Mouse (Mus musculus) midbrain, embryonic 15.5 days (tissue): Measurements from ENCODE around the gene Dleu7. TPM values are rescaled to one million over a fixed set of nuclear protein-coding genes. Genes with fewer than 3 reads are reported as not detected.

Source experiments
- ATAC-seq: fragments of 200-750 bp; cut with Nextera tagmentation; replicated peaks from 2 replicates; pipeline ENCODE4 v1.8.0; 2017; ENCODE audit warnings: moderate TSS enrichment
- H3K27ac ChIP-seq: fragments of 300-500 bp; sonication (generic); 2 replicates; pipeline ENCODE4 v1.5.1; 2015; ENCODE audit warnings: mild to moderate bottlenecking, inconsistent platforms
- H3K27me3 ChIP-seq: fragments of 300-500 bp; sonication (generic); replicated peaks from 2 replicates; pipeline ENCODE4 v1.6.1; 2015; ENCODE audit warnings: inconsistent platforms
- H3K36me3 ChIP-seq: fragments of 300-500 bp; sonication (generic); replicated peaks from 2 replicates; pipeline ENCODE4 v1.6.1; 2015; ENCODE audit warnings: inconsistent platforms
- H3K4me1 ChIP-seq: fragments of 300-500 bp; sonication (generic); 2 replicates; pipeline ENCODE4 v1.6.1; 2015; ENCODE audit warnings: inconsistent platforms
- H3K4me2 ChIP-seq: fragments of 300-500 bp; sonication (generic); 2 replicates; pipeline ENCODE4 v1.6.1; 2015; ENCODE audit warnings: inconsistent platforms, mild to moderate bottlenecking, moderate library complexity
- H3K4me3 ChIP-seq: fragments of 300-500 bp; sonication (generic); 2 replicates; pipeline ENCODE4 v1.5.1; 2015; ENCODE audit warnings: mild to moderate bottlenecking, inconsistent platforms
- H3K9ac ChIP-seq: fragments of 300-500 bp; sonication (generic); 2 replicates; pipeline ENCODE4 v1.6.1; 2015; ENCODE audit warnings: mild to moderate bottlenecking, inconsistent platforms
- H3K9me3 ChIP-seq: fragments of 300-500 bp; sonication (generic); 2 replicates; pipeline ENCODE4 v1.6.1; 2016; ENCODE audit warnings: inconsistent platforms
- WGBS: fragments of 180-500 bp; shearing (Covaris S2); methylation state at CpG from one replicate; pipeline ENCODE4 v1.1.7; 2015; ENCODE audit warnings: mixed read lengths; 5-methylcytosine and 5-hydroxymethylcytosine counted together
- polyA plus RNA-seq: library from polyadenylated mRNA; unstranded; fragments of >200 nt; fragmentation: Nextera tagmentation; extraction: Ambion mirVana; gene quantifications from 2 replicates; pipeline ENCODE4 v1.2.1, GENCODE M21; 2015

Dleu7 gene
- polyA plus RNA-seq, 1 experiment from 2014 or later = 12.9 TPM

DNA sequence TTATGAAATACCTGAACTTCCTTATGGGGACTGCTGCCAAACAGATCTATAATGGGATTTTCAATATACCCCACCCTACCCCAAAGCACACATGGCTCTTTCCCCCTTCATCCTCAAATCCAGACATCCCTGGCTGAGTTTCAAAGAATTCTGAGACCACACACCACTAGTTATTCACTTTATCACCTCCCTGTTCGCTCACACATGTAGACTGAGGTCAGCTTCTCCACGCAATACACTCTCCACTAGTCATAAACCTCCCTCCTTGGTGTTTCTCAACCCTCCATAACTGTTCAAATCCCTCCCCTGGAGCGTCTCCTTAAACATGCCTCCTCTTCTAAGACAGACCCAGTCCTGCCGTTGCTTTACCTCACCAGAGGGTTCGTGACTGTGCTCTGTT, 30.6 kb upstream of the Dleu7 start:
- H3K9me3 ChIP-seq = no peaks in the 10 kb centered on the region
- no peak overlapping the region for H3K4me2 ChIP-seq
- no peaks in the 10 kb centered on the region for H3K4me1 ChIP-seq
- H3K9ac ChIP-seq = no peak overlapping the region
- 89% methylated on average over 5 of the region's 5 CpGs for WGBS
- H3K27me3 ChIP-seq = no peaks in the 10 kb centered on the region
- H3K4me3 ChIP-seq = no peak overlapping the region
- H3K36me3 ChIP-seq = no peaks in the 10 kb centered on the region
- H3K27ac ChIP-seq = no peak overlapping the region
- ATAC-seq = no peak

DNA sequence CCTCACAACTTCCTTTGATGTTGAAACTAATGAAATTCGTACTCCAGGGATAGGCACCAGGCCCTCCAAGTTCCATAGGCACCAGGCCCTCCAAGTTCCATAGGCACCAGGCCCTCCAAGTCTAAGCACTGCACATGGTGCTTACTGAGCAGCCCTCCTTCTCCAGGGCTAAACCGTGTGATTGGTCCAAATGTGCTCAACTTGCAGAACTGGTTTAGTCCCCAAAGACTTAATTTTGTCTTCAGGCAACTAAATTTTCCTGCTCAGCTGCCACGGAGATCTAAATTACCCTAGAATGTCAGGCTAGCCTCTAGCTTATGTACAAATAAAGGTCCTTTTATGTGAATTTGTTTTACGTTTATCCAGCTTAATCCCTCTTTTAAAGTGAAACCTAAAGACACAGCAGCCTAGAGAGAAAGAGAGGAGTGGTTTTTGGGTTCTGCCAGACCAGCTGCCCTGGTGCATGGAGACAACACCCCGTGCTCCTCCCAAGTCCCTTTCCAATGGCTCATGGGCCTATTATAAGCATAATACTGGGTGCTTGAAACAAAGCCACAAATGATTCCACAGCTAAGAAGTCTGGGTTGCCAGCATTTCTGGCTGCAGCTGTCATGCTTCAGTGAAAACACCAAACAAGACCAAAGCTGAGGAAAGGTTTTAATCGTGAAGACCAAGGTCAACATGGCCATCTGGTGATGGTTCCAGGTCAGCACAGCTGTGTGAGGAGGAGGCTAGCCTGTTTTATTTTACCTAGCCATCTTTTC, 29.9 kb upstream of the Dleu7 start:
- no peak overlapping the region for H3K4me3 ChIP-seq
- no peaks in the 10 kb centered on the region for H3K36me3 ChIP-seq
- H3K27me3 ChIP-seq = no peaks in the 10 kb centered on the region
- no peak for ATAC-seq
- no peak overlapping the region for H3K9ac ChIP-seq
- no peak overlapping the region for H3K27ac ChIP-seq
- H3K9me3 ChIP-seq = no peaks in the 10 kb centered on the region
- H3K4me2 ChIP-seq = no peak overlapping the region
- H3K4me1 ChIP-seq = no peaks in the 10 kb centered on the region
- WGBS = 24% methylated on average over 6 of the region's 6 CpGs

DNA sequence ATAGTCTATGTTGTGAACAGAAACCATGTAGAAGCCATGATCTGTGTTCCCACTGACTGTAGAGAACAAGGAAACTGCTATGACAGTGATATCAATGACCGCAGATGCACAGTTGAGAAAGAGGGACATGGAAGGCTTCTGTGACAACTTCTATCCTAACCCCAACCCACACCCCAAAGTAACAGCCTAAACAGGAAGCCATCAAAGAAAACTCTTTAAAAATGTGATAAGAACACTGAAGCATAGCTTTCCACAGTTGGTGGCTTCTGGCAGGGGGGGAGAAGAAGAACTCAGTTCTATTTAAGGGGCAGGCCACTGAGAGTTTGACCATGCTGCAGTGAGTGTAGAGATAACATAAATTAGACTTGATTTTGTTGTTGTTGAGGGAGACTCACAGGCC, 18.8 kb upstream of the Dleu7 start:
- Histone ChIP-seq H3K4me2 (no peak overlapping the region), H3K36me3 (no peaks in the 10 kb centered on the region), H3K27me3 (no peaks in the 10 kb centered on the region), H3K4me3 (no peak overlapping the region), H3K9me3 (no peaks in the 10 kb centered on the region), H3K9ac (no peak overlapping the region), H3K27ac (no peak overlapping the region), H3K4me1 (no peaks in the 10 kb centered on the region)
- no peak for ATAC-seq
- 97% methylated on average over 1 of the region's 1 CpGs for WGBS

DNA sequence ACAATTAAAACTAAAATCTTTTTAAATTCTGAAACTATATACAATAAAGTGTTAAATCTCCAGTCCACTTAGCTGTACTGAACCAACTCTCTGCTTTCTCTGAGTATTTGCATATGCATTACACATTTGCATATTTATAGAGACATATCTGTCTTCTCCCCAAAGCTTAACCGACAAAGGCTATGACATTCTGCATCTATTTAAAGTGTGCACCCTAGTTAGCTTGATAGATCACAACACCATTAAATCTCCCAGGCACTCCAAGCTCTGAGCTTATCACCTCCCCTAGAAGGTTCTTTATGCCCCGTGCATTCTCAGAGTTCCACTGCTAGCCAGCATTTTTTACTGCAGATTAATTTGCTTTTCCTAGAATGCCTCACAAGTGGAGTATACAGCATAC, 16.2 kb upstream of the Dleu7 start:
- 25% methylated on average over 2 of the region's 2 CpGs for WGBS
- ATAC-seq = peak; percentile 33; the same call in 1 of the 2 replicates
- Histone ChIP-seq H3K4me2 (no peak overlapping the region), H3K9ac (no peak overlapping the region), H3K4me3 (no peak overlapping the region), H3K4me1 (no peaks in the 10 kb centered on the region), H3K27ac (no peak overlapping the region), H3K27me3 (no peaks in the 10 kb centered on the region), H3K36me3 (no peaks in the 10 kb centered on the region), H3K9me3 (no peaks in the 10 kb centered on the region)

- H3K27ac ChIP-seq = no peak overlapping the region
- no peak overlapping the region for H3K4me3 ChIP-seq
- H3K4me2 ChIP-seq = no peak overlapping the region
- no peak overlapping the region for H3K9ac ChIP-seq
- H3K9me3 ChIP-seq = no peaks in the 10 kb centered on the region
- no peaks in the 10 kb centered on the region for H3K27me3 ChIP-seq
- H3K4me1 ChIP-seq = no peaks in the 10 kb centered on the region
- 85% methylated on average over 1 of the region's 1 CpGs for WGBS
- ATAC-seq = no peak
- H3K36me3 ChIP-seq = no peaks in the 10 kb centered on the region
These were observed 14.7 kb upstream of the Dleu7 start for GRCm38 (mm10) chr14:62307555-62307954.

GRCm38 (mm10) chr14:62300031-62300430, 7.2 kb upstream of the Dleu7 start:
- ATAC-seq = no peak
- Histone ChIP-seq H3K27me3 (no peaks in the 10 kb centered on the region), H3K27ac (no peak overlapping the region), H3K4me2 (no peak overlapping the region), H3K9ac (no peak overlapping the region), H3K4me3 (no peak overlapping the region), H3K4me1 (no peaks in the 10 kb centered on the region), H3K36me3 (no peaks in the 10 kb centered on the region), H3K9me3 (no peaks in the 10 kb centered on the region)
- 85% methylated on average over 3 of the region's 3 CpGs for WGBS

GRCm38 (mm10) chr14:62298808-62299207, 6.0 kb upstream of the Dleu7 start:
- no peaks in the 10 kb centered on the region for H3K4me1 ChIP-seq
- no peak overlapping the region for H3K4me2 ChIP-seq
- H3K9ac ChIP-seq = no peak overlapping the region
- H3K36me3 ChIP-seq = no peaks in the 10 kb centered on the region
- no peak for ATAC-seq
- H3K27ac ChIP-seq = no peak overlapping the region
- H3K9me3 ChIP-seq = no peaks in the 10 kb centered on the region
- H3K27me3 ChIP-seq = no peaks in the 10 kb centered on the region
- 78% methylated on average over 1 of the region's 1 CpGs for WGBS
- H3K4me3 ChIP-seq = no peak overlapping the region

GRCm38 (mm10) chr14:62292166-62292487, 720 bp downstream of the Dleu7 start:
- no peak overlapping the region for H3K27ac ChIP-seq
- H3K4me3 ChIP-seq = peak overlapping the region; percentile 53
- no peak for ATAC-seq
- H3K4me2 ChIP-seq = peak overlapping the region; percentile 91
- no peaks in the 10 kb centered on the region for H3K36me3 ChIP-seq
- no peaks in the 10 kb centered on the region for H3K27me3 ChIP-seq
- H3K4me1 ChIP-seq = peaks cover 16% of the 10 kb centered on the region
- peak overlapping the region; percentile 66 for H3K9ac ChIP-seq
- WGBS = 34% methylated on average over 5 of the region's 7 CpGs
- H3K9me3 ChIP-seq = no peaks in the 10 kb centered on the region

DNA sequence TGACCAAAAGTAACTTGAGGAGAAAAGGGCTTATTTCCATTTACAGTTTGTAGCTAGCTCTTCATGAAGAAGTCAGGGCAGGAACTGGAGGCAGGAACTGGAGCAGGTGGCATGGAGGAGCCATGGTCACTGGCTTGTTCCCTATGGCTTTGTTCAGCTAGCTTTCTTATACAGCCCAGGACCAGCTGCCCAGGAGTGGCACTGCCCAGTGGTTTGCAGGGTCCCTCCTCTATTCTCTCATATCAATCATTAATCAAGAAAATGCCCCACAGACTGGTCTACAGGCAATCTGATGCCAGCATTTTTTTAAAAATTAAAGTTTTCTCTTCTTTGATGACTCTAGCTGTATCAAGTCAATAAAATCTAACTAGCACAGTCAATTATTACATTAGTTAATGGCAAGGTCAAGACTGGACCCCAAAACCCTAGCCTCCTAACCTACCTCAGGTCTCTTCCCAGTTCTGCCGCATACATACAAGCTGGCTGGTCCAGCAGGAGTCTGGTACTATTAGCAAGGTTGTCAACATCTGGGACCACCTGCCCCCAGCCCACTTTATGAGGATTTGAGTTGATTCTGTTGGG, 1.4 kb downstream of the Dleu7 start:
- Histone ChIP-seq H3K36me3 (no peaks in the 10 kb centered on the region), H3K4me3 (peak overlapping the region; percentile 53; the same call in 1 of the 2 replicates), H3K9me3 (no peaks in the 10 kb centered on the region), H3K4me1 (peaks cover 16% of the 10 kb centered on the region), H3K27me3 (no peaks in the 10 kb centered on the region), H3K9ac (no peak overlapping the region), H3K27ac (no peak overlapping the region), H3K4me2 (peak overlapping the region; percentile 91)
- WGBS = 97% methylated on average over 1 of the region's 1 CpGs
- no peak for ATAC-seq

- H3K9me3 ChIP-seq = no peaks in the 10 kb centered on the region
These were observed 4.1 kb downstream of the Dleu7 start for GRCm38 (mm10) chr14:62288731-62289130.

DNA sequence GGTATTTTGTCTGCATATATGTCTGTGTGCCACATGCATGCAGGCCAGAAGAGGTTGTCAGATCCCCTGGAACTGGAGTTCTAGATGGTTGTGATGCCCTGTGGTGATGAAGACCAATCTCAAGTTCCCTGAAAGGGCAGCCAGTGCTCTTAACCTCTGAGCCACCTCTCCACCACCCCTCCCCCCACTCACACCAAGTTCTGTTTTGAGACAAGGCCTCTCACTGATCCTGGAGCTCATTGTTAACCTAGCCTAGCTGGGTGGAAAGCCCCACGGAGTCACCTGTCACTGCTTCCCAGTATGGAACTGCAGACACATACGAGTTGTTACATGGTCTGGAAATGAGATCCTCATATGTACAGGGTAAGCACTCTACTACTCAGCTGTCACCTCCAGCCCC, 9.9 kb downstream of the Dleu7 start:
- Histone ChIP-seq H3K4me2 (no peak overlapping the region), H3K27ac (no peak overlapping the region), H3K4me1 (no peaks in the 10 kb centered on the region), H3K36me3 (no peaks in the 10 kb centered on the region), H3K4me3 (no peak overlapping the region), H3K27me3 (no peaks in the 10 kb centered on the region), H3K9me3 (no peaks in the 10 kb centered on the region), H3K9ac (no peak overlapping the region)
- 83% methylated on average over 2 of the region's 2 CpGs for WGBS
- ATAC-seq = no peak

More at GRCm38 (mm10) chr14:62288731-62289130, 4.1 kb downstream of the Dleu7 start:
- no peak overlapping the region for H3K4me2 ChIP-seq
- H3K4me3 ChIP-seq = no peak overlapping the region
- no peaks in the 10 kb centered on the region for H3K36me3 ChIP-seq
- peaks cover 16% of the 10 kb centered on the region for H3K4me1 ChIP-seq
- WGBS = 91% methylated on average over 3 of the region's 3 CpGs
- no peak for ATAC-seq
- H3K27me3 ChIP-seq = no peaks in the 10 kb centered on the region
- no peak overlapping the region for H3K27ac ChIP-seq
- H3K9ac ChIP-seq = no peak overlapping the region

GRCm38 (mm10) chr14:62273604-62274003, 19.2 kb downstream of the Dleu7 start:
- Histone ChIP-seq H3K36me3 (no peaks in the 10 kb centered on the region), H3K9ac (no peak overlapping the region), H3K9me3 (no peaks in the 10 kb centered on the region), H3K4me3 (no peak overlapping the region), H3K27ac (no peak overlapping the region), H3K27me3 (no peaks in the 10 kb centered on the region), H3K4me2 (no peak overlapping the region), H3K4me1 (no peaks in the 10 kb centered on the region)
- no peak for ATAC-seq
- 98% methylated on average over 3 of the region's 3 CpGs for WGBS
